Mouse (Mus musculus): ENCODE measurements around the gene Olfr555. TPM values are rescaled to one million over a fixed set of nuclear protein-coding genes. Genes with fewer than 3 reads are reported as not detected.
"Not testable (repeated sequence)": the region's sequence is repeated elsewhere in the genome, so short reads cannot be mapped to it uniquely, and the experiment has no call there.

Olfr555 gene
- not detected in 2 replicates for polyA plus RNA-seq (2015; fragmentation: Nextera tagmentation; extraction: Ambion mirVana)

GRCm38 (mm10) chr7:102658523-102658922 is at the start of gene Olfr555:
Gene Olfr555, plus strand, starts transcription at chr7:102658823.
- H3K27me3 ChIP-seq (ENCODE audit: control insufficient read depth, insufficient read depth, low read length): no peaks in the 10 kb centered on the region
- no peaks in the 10 kb centered on the region for H3K9me3 ChIP-seq (replicated peaks; ENCODE audit: control insufficient read depth, low read length)
- no peaks in the 10 kb centered on the region for H3K4me1 ChIP-seq (ENCODE audit: control insufficient read depth, insufficient read depth, low read length)
- 79% methylated on average over 1 of the region's 1 CpGs for WGBS
- H3K36me3 ChIP-seq (ENCODE audit: control insufficient read depth, insufficient read depth): no peaks in the 10 kb centered on the region
- H3K27ac ChIP-seq (ENCODE audit: low read length): no peak within 1 kb of the TSS
- no peak within 1 kb of the TSS for H3K9ac ChIP-seq (ENCODE audit: low read length)
- no peak within 1 kb of the TSS for H3K4me3 ChIP-seq (ENCODE audit: low read length)
- ATAC-seq (replicated peaks; ENCODE audit: extremely low read depth, insufficient read depth, low FRiP score): no peak
- H3K4me2 ChIP-seq (ENCODE audit: low read depth, low read length): no peak within 1 kb of the TSS

GRCm38 (mm10) chr7:102618118-102618517 is 40.5 kb upstream of the Olfr555 start, which contains the start of gene Olfr553:
Gene Olfr553, minus strand, starts transcription at chr7:102618218.
- no peak for ATAC-seq (replicated peaks; ENCODE audit: extremely low read depth, insufficient read depth, low FRiP score)
- Histone ChIP-seq H3K9ac (ENCODE audit: low read length) (no peak within 1 kb of the TSS), H3K36me3 (ENCODE audit: control insufficient read depth, insufficient read depth) (no peaks in the 10 kb centered on the region), H3K27ac (ENCODE audit: low read length) (no peak within 1 kb of the TSS), H3K27me3 (ENCODE audit: control insufficient read depth, insufficient read depth, low read length) (no peaks in the 10 kb centered on the region), H3K9me3 (replicated peaks; ENCODE audit: control insufficient read depth, low read length) (no peaks in the 10 kb centered on the region), H3K4me1 (ENCODE audit: control insufficient read depth, insufficient read depth, low read length) (no peaks in the 10 kb centered on the region), H3K4me3 (ENCODE audit: low read length) (no peak within 1 kb of the TSS), H3K4me2 (ENCODE audit: low read depth, low read length) (no peak within 1 kb of the TSS)

- Histone ChIP-seq H3K4me1 (ENCODE audit: control insufficient read depth, insufficient read depth, low read length) (no peaks in the 10 kb centered on the region), H3K27ac (ENCODE audit: low read length) (no peak overlapping the region), H3K36me3 (ENCODE audit: control insufficient read depth, insufficient read depth) (no peaks in the 10 kb centered on the region), H3K9me3 (replicated peaks; ENCODE audit: control insufficient read depth, low read length) (no peaks in the 10 kb centered on the region), H3K9ac (ENCODE audit: low read length) (no peak overlapping the region), H3K4me3 (ENCODE audit: low read length) (no peak overlapping the region), H3K4me2 (ENCODE audit: low read depth, low read length) (no peak overlapping the region), H3K27me3 (ENCODE audit: control insufficient read depth, insufficient read depth, low read length) (no peaks in the 10 kb centered on the region)
- 34% methylated on average over 5 of the region's 5 CpGs for WGBS
- ATAC-seq (replicated peaks; ENCODE audit: extremely low read depth, insufficient read depth, low FRiP score): no peak
Observed at GRCm38 (mm10) chr7:102619608-102620007, 39.0 kb upstream of the Olfr555 start.

DNA sequence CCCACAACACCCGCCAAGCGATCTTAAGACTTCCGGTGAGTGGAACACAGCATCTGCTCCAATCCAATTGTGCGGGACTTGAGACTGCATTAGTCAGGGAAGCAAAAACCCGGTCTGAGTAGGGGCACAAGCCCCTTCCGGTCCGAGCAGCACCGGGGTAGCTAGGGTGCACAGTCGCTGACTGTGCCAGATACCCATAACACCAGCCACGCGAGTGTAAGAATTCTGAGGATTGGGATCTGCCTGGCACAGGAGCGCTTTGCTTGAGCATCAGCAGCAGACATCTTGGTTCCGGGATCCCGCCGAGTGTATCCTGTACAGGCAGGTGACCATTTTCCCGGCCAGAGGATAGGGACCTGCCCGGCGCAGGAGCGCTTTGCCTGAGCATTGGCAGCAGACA is 38.3 kb upstream of the Olfr555 start:
- H3K9ac ChIP-seq (ENCODE audit: low read length); H3K36me3 ChIP-seq (ENCODE audit: control insufficient read depth, insufficient read depth); ATAC-seq (replicated peaks; ENCODE audit: extremely low read depth, insufficient read depth, low FRiP score); H3K4me1 ChIP-seq (ENCODE audit: control insufficient read depth, insufficient read depth, low read length); H3K4me2 ChIP-seq (ENCODE audit: low read depth, low read length); H3K9me3 ChIP-seq (replicated peaks; ENCODE audit: control insufficient read depth, low read length); H3K27ac ChIP-seq (ENCODE audit: low read length); H3K4me3 ChIP-seq (ENCODE audit: low read length); H3K27me3 ChIP-seq (ENCODE audit: control insufficient read depth, insufficient read depth, low read length): not testable (repeated sequence)
- WGBS: 78% methylated on average over 19 of the region's 19 CpGs

GRCm38 (mm10) chr7:102636665-102637064 is 22.0 kb upstream of the Olfr555 start:
- Histone ChIP-seq H3K4me3 (ENCODE audit: low read length) (no peak overlapping the region), H3K9me3 (replicated peaks; ENCODE audit: control insufficient read depth, low read length) (no peaks in the 10 kb centered on the region), H3K4me1 (ENCODE audit: control insufficient read depth, insufficient read depth, low read length) (no peaks in the 10 kb centered on the region), H3K36me3 (ENCODE audit: control insufficient read depth, insufficient read depth) (no peaks in the 10 kb centered on the region), H3K27me3 (ENCODE audit: control insufficient read depth, insufficient read depth, low read length) (no peaks in the 10 kb centered on the region), H3K27ac (ENCODE audit: low read length) (no peak overlapping the region), H3K9ac (ENCODE audit: low read length) (no peak overlapping the region), H3K4me2 (ENCODE audit: low read depth, low read length) (no peak overlapping the region)
- WGBS: 25% methylated on average over 3 of the region's 3 CpGs
- ATAC-seq (replicated peaks; ENCODE audit: extremely low read depth, insufficient read depth, low FRiP score): no peak

- no peak for ATAC-seq (replicated peaks; ENCODE audit: extremely low read depth, insufficient read depth, low FRiP score)
- H3K27me3 ChIP-seq (ENCODE audit: control insufficient read depth, insufficient read depth, low read length): no peaks in the 10 kb centered on the region
- no peaks in the 10 kb centered on the region for H3K9me3 ChIP-seq (replicated peaks; ENCODE audit: control insufficient read depth, low read length)
- H3K4me1 ChIP-seq (ENCODE audit: control insufficient read depth, insufficient read depth, low read length): no peaks in the 10 kb centered on the region
- WGBS: 44% methylated on average over 1 of the region's 1 CpGs
- no peak within 1 kb of the TSS for H3K4me3 ChIP-seq (ENCODE audit: low read length)
- no peak within 1 kb of the TSS for H3K4me2 ChIP-seq (ENCODE audit: low read depth, low read length)
- no peak within 1 kb of the TSS for H3K27ac ChIP-seq (ENCODE audit: low read length)
- H3K9ac ChIP-seq (ENCODE audit: low read length): no peak within 1 kb of the TSS
- H3K36me3 ChIP-seq (ENCODE audit: control insufficient read depth, insufficient read depth): no peaks in the 10 kb centered on the region
Observed at GRCm38 (mm10) chr7:102638132-102638531, 20.5 kb upstream of the Olfr555 start, which contains the start of gene Olfr554. Gene Olfr554, plus strand, starts transcription at chr7:102638432.

- not testable (repeated sequence) for ATAC-seq (replicated peaks; ENCODE audit: extremely low read depth, insufficient read depth, low FRiP score); H3K27me3 ChIP-seq (ENCODE audit: control insufficient read depth, insufficient read depth, low read length); H3K9me3 ChIP-seq (replicated peaks; ENCODE audit: control insufficient read depth, low read length); H3K4me1 ChIP-seq (ENCODE audit: control insufficient read depth, insufficient read depth, low read length); H3K4me3 ChIP-seq (ENCODE audit: low read length); H3K36me3 ChIP-seq (ENCODE audit: control insufficient read depth, insufficient read depth); H3K27ac ChIP-seq (ENCODE audit: low read length); H3K9ac ChIP-seq (ENCODE audit: low read length); H3K4me2 ChIP-seq (ENCODE audit: low read depth, low read length)
- WGBS: 43% methylated on average over 4 of the region's 4 CpGs
Observed at GRCm38 (mm10) chr7:102644945-102645344, 13.7 kb upstream of the Olfr555 start.

GRCm38 (mm10) chr7:102664599-102664998 is 6.0 kb downstream of the Olfr555 start, which contains the start of gene Olfr556:
Gene Olfr556, plus strand, starts transcription at chr7:102664899.
- no peaks in the 10 kb centered on the region for H3K27me3 ChIP-seq (ENCODE audit: control insufficient read depth, insufficient read depth, low read length)

DNA sequence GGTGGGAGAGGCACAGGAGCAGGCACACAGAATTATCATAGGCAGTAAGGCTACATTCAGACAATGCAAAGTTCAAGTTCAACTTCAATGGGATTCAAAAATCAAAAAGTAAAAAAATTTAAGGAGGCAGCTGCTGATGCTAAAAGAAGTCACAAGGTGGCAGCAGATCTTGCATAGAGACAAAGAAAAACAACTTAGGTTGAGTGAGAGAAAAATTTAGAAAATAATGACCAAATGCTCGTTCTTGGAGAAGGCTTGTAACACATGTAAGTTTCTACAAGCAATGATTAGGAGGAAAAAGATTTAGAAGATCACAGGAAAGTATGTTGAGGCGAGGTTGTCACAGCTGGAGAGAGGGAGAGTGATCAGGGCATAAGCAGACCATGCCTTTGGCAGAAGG is 6.8 kb downstream of the Olfr555 start:
- H3K4me2 ChIP-seq (ENCODE audit: low read depth, low read length): no peak overlapping the region
- no peak overlapping the region for H3K4me3 ChIP-seq (ENCODE audit: low read length)
- no peaks in the 10 kb centered on the region for H3K4me1 ChIP-seq (ENCODE audit: control insufficient read depth, insufficient read depth, low read length)
- ATAC-seq (replicated peaks; ENCODE audit: extremely low read depth, insufficient read depth, low FRiP score): no peak
- H3K36me3 ChIP-seq (ENCODE audit: control insufficient read depth, insufficient read depth): no peaks in the 10 kb centered on the region
- no peaks in the 10 kb centered on the region for H3K9me3 ChIP-seq (replicated peaks; ENCODE audit: control insufficient read depth, low read length)
- H3K27ac ChIP-seq (ENCODE audit: low read length): no peak overlapping the region
- H3K27me3 ChIP-seq (ENCODE audit: control insufficient read depth, insufficient read depth, low read length): no peaks in the 10 kb centered on the region
- no peak overlapping the region for H3K9ac ChIP-seq (ENCODE audit: low read length)
- 30% methylated on average over 2 of the region's 2 CpGs for WGBS

More at GRCm38 (mm10) chr7:102664599-102664998, 6.0 kb downstream of the Olfr555 start, which contains the start of gene Olfr556:
- H3K4me3 ChIP-seq (ENCODE audit: low read length): no peak within 1 kb of the TSS
- H3K36me3 ChIP-seq (ENCODE audit: control insufficient read depth, insufficient read depth): no peaks in the 10 kb centered on the region
- H3K9me3 ChIP-seq (replicated peaks; ENCODE audit: control insufficient read depth, low read length): no peaks in the 10 kb centered on the region
- H3K4me1 ChIP-seq (ENCODE audit: control insufficient read depth, insufficient read depth, low read length): no peaks in the 10 kb centered on the region
- 53% methylated on average over 3 of the region's 3 CpGs for WGBS
- no peak within 1 kb of the TSS for H3K4me2 ChIP-seq (ENCODE audit: low read depth, low read length)
- no peak for ATAC-seq (replicated peaks; ENCODE audit: extremely low read depth, insufficient read depth, low FRiP score)
- H3K9ac ChIP-seq (ENCODE audit: low read length): no peak within 1 kb of the TSS
- no peak within 1 kb of the TSS for H3K27ac ChIP-seq (ENCODE audit: low read length)

Measured in heart, embryonic 16.5 days (tissue).